Mouse (Mus musculus): ENCODE measurements around the gene Gm45753.
A peak's percentile ranks its signal among the peaks of the same experiment; 100 is the strongest.
"Not testable (repeated sequence)": the region's sequence is repeated elsewhere in the genome, so short reads cannot be mapped to it uniquely, and the experiment has no call there.

Gene Gm45753

GRCm38 (mm10) chr8:45308366-45308765, at the start of gene Gm45753:
Gene Gm45753 (minus strand): TSS chr8:45308466.
- no peak for DNase-seq

DNA sequence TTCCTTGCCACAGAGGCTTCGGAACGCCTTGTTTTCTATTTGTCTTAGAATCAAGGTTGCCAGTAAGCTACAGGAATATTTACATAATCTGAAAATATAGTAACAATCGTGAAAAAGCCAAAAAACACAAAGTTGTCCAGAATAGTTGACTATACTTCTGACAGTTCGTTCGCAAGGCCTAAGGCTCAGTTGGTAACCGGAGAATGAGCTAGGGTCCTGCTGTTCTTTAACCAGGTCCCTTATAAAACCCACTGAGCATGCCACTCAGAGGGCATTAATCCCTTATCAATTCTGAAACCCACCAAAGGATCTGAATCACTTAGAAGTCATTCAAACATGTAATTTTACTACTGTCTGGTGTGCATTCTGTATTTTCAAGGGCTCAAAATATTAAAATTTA, 47.5 kb upstream of the Gm45753 start:
- no peak for DNase-seq

GRCm38 (mm10) chr8:45345031-45345430, 36.8 kb upstream of the Gm45753 start:
- DNase-seq = peak; percentile 28

DNA sequence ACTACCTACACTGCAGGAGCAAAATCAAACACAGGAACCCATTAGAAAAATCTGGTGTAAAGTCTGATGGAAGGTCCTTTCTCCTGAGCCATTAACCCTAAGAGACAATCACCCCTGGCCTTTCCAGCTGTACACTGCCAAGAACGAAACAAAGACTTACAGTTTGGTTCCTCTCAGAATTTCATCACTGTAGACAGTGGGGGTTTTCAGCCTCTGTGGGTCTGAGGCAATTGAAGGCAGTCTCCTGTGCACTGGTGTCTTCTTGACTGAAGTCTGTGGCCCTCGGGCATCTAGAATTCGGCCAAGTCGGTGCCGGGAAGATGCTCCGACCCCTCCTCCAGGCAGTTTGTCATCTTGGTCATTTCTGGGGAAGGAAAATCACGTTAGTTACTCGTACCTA, 36.0 kb upstream of the Gm45753 start:
- DNase-seq = no peak

DNA sequence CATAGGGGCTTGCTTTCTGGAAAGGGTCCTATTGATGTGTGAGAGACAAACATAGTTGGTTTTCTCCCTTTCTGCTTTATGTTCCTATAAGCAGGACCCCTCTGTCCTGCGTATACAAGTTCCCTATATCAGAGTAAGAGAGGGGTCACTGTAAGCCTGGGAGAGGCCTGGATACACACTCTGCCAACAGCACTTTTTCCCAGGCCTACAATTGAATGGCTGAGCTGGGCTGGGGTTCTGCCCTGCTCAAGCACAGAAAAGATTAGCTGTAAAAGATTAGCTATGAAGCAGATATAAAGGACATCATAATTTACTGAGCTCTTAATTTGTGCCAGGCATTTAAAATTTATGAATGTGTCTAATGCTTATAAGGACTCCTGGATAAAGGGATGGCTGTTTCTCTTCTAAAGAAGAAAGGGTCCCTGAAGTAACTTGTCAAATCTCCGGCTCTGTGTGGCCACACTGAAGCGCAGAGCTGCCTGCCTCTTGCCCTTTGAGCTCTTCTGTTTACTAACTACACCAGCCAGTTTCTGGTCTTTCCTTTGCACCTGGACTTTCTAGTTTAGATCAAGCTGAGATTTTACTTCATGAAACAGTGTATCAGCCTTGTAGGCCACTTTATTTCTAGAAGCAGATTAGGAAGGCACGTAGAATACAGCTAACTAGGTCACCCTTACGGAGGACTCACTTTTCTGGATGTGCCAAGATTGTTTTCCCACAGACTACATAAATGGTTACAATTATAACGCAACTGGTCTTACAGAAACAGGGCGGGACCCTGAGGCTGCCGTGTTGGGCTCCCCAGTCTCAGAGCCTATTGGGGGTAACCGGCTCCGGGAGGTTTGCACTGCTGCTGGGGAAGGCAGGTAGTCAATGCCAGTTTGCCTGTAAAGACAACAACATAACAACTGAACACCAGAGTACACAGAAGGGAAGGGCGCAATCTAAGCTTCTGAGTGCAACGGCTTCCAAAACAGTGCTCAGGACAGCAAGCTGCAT, 33.7 kb upstream of the Gm45753 start:
- no peak for DNase-seq

DNA sequence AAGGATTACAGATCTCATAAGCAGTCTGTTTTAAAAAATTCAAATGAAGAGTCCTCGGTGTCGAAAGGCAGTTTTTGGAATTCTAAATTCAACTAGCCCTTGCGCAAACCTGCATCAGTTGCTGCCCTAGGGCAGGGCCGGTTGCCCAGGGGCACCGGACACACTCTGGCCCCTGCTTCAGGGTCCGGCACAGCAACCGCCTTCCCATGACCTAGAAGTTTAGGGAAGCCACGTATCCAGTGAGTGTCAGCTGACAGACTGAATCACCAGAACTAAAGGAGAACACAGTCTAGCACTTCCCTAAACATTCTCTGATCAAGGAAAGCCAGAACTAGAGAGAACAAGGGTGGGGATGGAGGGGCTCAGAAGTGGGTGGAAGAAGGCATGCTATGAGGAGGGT, 25.2 kb upstream of the Gm45753 start:
- DNase-seq = no peak

DNA sequence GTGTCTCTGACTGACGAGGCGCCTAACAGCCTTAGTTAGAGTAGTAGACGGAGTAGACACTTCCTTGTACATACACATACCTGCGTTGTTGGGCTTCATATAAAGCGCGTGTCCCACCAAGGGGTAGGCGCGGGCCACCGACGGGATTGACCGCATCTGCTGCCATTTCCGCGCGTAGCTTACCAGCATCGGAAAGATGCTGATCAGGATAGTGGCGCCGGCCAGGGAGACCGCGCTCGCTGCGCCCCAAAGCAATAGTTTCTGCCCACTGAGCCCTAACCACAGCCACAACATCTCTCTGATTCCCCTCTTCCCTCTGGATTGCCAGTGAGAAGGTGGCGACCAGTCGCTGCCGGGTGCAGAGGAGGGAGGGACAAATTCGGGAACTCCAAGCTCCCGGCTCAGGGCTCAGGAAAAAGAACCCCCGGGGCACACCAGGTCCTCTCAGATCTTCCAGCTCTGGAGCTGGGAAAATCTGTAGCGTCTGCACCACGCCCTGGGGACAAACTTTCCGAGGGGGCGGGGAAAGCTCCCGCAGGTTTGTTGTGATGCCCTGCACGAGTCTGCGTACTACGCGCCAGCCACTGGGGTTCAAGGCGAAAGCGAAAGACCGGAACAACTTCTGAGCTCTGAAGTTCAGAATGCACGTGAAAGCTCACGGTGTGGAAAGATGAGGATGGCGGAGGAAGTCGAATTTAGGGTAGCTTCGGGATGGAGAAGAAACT, 24.6 kb upstream of the Gm45753 start, which contains the start of gene Cyp4v3:
Cyp4v3 (minus strand) TSS at position 532 of the 725 bp plus-strand sequence.
- DNase-seq = peak; percentile 49

DNA sequence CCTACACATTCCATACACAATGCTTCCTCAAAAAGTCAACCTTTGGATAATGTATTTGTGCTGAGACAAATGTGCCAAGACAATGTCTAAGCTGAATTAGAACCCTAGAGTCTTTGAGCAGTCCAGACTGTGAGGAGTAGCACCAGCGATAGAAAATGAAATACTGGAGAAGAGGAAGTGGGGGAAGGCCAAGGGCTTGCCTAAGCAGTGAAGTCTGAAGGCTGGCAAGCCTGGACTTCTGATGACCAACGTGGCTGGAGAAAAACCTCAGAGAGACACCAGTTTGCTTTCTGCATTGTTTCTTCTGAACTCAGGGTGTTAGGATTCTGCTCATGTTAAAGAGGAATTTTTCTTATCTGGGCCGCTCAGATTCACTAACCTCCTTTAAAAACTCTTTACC, 22.6 kb upstream of the Gm45753 start:
- DNase-seq = no peak

DNA sequence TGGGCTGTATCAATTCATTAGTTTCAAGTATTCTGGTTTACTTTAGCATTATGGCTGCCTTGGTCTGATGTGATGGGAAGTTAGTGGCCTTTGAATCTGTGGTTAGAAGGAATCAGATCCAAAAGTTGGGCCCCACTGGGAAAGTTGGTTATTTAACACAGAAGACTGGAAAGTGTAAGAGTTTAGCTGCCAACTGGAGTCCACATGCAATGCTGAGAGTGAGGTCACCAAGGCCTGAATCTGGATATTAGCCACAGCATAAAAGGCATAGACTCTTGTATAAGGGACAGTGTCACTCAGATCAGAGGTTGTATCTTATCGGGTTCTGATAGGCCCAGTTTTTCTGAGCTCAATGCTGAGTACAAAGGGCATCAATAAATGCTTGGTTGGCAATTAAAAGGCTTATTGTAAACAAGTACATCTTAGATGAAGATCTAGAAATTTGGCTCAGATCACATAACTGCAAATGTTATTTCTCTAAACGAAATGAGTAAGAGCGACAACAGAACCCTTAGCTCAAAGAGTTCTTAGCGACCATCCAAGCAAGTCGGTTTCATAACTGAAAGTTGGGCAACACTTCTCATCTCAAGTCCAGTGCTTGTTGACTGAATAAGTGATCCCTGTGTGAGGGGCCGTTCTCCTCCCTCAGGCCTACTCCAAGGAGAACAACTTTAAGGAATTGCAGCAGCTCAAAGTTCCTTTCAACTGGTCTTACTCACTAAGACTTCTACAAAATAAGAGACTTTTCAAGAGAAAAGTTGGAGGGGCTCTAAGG, 21.1 kb upstream of the Gm45753 start:
- DNase-seq = no peak

GRCm38 (mm10) chr8:45327076-45327475, 18.8 kb upstream of the Gm45753 start:
- DNase-seq = not testable (repeated sequence)

GRCm38 (mm10) chr8:45324151-45324550, 15.9 kb upstream of the Gm45753 start:
- no peak for DNase-seq

GRCm38 (mm10) chr8:45321365-45321764, 13.1 kb upstream of the Gm45753 start:
- no peak for DNase-seq

DNA sequence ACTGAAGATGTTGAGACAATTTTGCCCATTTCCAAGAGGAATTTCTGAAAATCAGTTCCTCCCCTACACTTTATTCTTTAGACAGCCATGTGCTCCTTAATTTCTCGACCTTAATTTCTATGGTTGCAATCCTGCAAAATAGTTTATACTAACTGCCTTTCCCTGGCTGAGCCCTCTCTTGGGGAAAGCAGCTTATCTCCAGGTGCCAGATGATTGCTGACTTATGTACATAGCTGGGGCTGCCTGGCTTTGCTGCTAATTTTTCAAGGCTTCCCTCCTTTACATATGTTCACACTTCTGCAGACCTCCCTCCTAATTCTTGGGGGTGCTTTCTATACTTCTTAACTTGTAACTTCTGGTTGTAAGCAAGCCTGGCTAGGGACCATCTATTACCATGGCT, 12.7 kb upstream of the Gm45753 start:
- no peak for DNase-seq

GRCm38 (mm10) chr8:45310967-45311366, 2.7 kb upstream of the Gm45753 start:
- DNase-seq = no peak

- no peak for DNase-seq
Measured at GRCm38 (mm10) chr8:45305479-45305878, 2.8 kb downstream of the Gm45753 start.

- no peak for DNase-seq
Measured at GRCm38 (mm10) chr8:45304354-45304753, 3.9 kb downstream of the Gm45753 start.

DNA sequence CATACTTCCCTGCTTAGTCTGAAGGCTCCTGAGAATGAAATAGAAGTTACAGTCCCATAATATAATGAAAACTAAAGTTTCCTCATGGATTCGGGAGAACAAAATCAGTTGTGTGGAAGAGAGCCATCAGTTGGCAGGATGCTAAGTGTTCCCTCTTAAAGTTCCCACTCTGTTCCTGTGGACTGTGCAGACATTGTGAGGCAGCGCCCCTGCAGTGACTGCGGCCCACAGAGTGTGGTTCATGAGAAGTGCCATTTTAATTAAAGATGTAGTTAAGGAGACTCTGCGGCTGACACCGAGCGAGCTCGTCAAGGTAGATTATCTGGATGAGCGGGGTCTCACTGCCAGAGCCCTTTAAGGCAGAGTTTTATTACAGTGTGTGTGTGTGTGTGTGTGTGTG, 5.9 kb downstream of the Gm45753 start:
- DNase-seq = no peak

GRCm38 (mm10) chr8:45295276-45295675, 13.0 kb downstream of the Gm45753 start:
- no peak for DNase-seq

GRCm38 (mm10) chr8:45294687-45295086, 13.6 kb downstream of the Gm45753 start, which contains the start of gene Klkb1:
Gene Klkb1 (minus strand): TSS chr8:45294859.
- DNase-seq = no peak

DNA sequence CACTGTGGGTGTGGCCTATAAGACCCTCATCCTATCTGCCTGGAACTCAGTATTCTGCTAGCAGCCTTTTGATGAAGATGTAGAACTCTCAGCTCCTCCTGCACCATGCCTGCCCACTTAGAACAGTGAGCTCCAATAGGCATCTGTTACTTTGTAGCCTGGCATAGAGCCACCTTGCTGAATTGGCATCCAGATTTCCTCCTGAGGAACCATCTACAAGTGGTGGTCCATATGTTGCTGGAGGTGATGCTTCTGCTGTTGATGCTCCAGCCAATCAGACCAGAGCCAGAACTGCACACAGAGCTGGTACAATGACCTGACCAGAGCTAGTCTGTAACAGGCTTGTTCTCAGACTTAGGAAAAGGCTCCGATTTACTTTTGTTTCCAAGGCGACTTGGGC, 16.5 kb downstream of the Gm45753 start:
- no peak for DNase-seq

GRCm38 (mm10) chr8:45281630-45282029, 26.6 kb downstream of the Gm45753 start:
- no peak for DNase-seq

DNA sequence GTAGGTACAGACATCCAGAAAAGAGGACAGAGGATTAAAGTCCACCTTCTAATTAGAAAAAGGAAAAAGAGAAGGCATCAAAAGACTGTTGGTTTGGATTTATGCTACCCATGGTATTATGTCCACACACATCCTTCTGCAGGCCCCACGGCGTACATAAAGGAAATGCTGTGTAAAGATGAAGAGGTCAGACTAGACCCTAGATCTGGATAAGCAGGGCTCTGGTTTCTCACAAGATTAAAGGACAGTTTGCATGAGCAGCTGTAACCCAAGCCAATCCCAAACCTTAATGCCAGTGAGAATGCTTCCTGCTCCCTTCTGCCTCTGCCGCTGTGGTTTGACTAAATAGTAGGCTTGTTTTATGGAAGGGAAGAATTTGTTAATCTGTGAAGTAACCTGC, 30.8 kb downstream of the Gm45753 start:
- no peak for DNase-seq

DNA sequence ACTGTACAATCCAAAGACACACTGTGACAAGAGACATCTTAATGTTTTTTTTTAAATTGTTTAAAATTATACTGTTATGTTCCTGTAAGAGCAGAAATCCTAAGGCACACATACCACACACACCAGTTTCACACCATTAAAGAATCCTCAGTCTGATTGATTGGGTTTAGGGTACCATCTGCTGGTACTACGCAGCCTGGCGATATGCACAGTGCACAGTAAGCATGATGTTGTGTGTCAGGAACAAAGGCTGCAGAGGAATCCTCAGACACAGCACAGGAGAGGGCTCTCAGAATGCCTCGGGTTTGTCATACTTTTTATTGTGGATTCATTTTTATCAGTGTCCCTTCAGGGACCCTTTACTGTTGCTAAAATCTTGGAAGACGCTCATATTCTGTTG, 33.9 kb downstream of the Gm45753 start:
- DNase-seq = no peak

Measured in right cerebral cortex, postnatal 25 days (tissue).